Mouse (Mus musculus) urinary bladder, postnatal 10 days (tissue): ENCODE data around the gene Chd2.
"Not testable (repeated sequence)": the region's sequence is repeated elsewhere in the genome, so short reads cannot be mapped to it uniquely, and the experiment has no call there.

Source experiments
- DNase-seq: peaks from one replicate; pipeline ENCODE4 v3.0.0; 2022; ENCODE audit warnings: low spot score

Gene Chd2

GRCm38 (mm10) chr7:73520231-73520630 is 21.4 kb downstream of the Chd2 start:
- DNase-seq: no peak

GRCm38 (mm10) chr7:73519060-73519796 is 22.4 kb downstream of the Chd2 start:
- DNase-seq: no peak

- DNase-seq: not testable (repeated sequence)
Observed at GRCm38 (mm10) chr7:73518373-73518980, 23.2 kb downstream of the Chd2 start.

GRCm38 (mm10) chr7:73517432-73518054 is 24.1 kb downstream of the Chd2 start:
- no peak for DNase-seq

GRCm38 (mm10) chr7:73516820-73517219 is 24.8 kb downstream of the Chd2 start:
- DNase-seq: no peak

GRCm38 (mm10) chr7:73514560-73514959 is 27.1 kb downstream of the Chd2 start:
- DNase-seq: no peak

- no peak for DNase-seq
Observed at GRCm38 (mm10) chr7:73512422-73512821, 29.2 kb downstream of the Chd2 start.

GRCm38 (mm10) chr7:73508688-73509087 is 32.9 kb downstream of the Chd2 start:
- DNase-seq: no peak

GRCm38 (mm10) chr7:73507491-73507890 is 34.1 kb downstream of the Chd2 start:
- no peak for DNase-seq

- no peak for DNase-seq
Observed at GRCm38 (mm10) chr7:73506852-73507251, 34.8 kb downstream of the Chd2 start.

GRCm38 (mm10) chr7:73505266-73505665 is 36.4 kb downstream of the Chd2 start:
- no peak for DNase-seq

- no peak for DNase-seq
Observed at GRCm38 (mm10) chr7:73498200-73498599, 43.4 kb downstream of the Chd2 start.

- DNase-seq: no peak
Observed at GRCm38 (mm10) chr7:73489261-73489660, 52.4 kb downstream of the Chd2 start.

GRCm38 (mm10) chr7:73481094-73481493 is 60.5 kb downstream of the Chd2 start:
- no peak for DNase-seq

GRCm38 (mm10) chr7:73479506-73479905 is 62.1 kb downstream of the Chd2 start:
- no peak for DNase-seq

GRCm38 (mm10) chr7:73478157-73479058 is 63.2 kb downstream of the Chd2 start:
- no peak for DNase-seq

GRCm38 (mm10) chr7:73467741-73468140 is 73.9 kb downstream of the Chd2 start:
- DNase-seq: no peak

GRCm38 (mm10) chr7:73463546-73463945 is 78.1 kb downstream of the Chd2 start:
- DNase-seq: no peak

GRCm38 (mm10) chr7:73454113-73454512 is 87.5 kb downstream of the Chd2 start:
- DNase-seq: no peak

- DNase-seq: no peak
Observed at GRCm38 (mm10) chr7:73452187-73452808, 89.3 kb downstream of the Chd2 start.

GRCm38 (mm10) chr7:73451594-73451993 is 90.0 kb downstream of the Chd2 start:
- no peak for DNase-seq

GRCm38 (mm10) chr7:73442246-73442645 is 99.4 kb downstream of the Chd2 start:
- no peak for DNase-seq
